Mouse (Mus musculus) intestine, embryonic 16.5 days (tissue): ENCODE measurements around the gene Prnd. TPM values are rescaled to one million over a fixed set of nuclear protein-coding genes. Genes with fewer than 3 reads are reported as not detected.

Experiments
- ATAC-seq: fragments of 200-750 bp; cut with Nextera tagmentation; 2 replicates; pipeline ENCODE4 v1.8.0; 2017; ENCODE audit warnings: moderate TSS enrichment, moderate library complexity
- H3K27ac ChIP-seq: fragments of 300-500 bp; sonication (generic); 2 replicates; pipeline ENCODE4 v1.5.1; 2014; ENCODE audit warnings: mild to moderate bottlenecking, low read length
- H3K27me3 ChIP-seq: fragments of 300-500 bp; sonication (generic); replicated peaks from 2 replicates; pipeline ENCODE4 v1.6.1; 2014; ENCODE audit warnings: low read length, control low read depth, mixed read lengths; ENCODE audit not compliant: control insufficient read depth, insufficient read depth
- H3K36me3 ChIP-seq: fragments of 300-500 bp; sonication (generic); 2 replicates; pipeline ENCODE4 v1.6.1; 2014; ENCODE audit warnings: low read length, control low read depth; ENCODE audit not compliant: control insufficient read depth, insufficient read depth
- H3K4me1 ChIP-seq: fragments of 300-500 bp; sonication (generic); 2 replicates; pipeline ENCODE4 v1.6.1; 2014; ENCODE audit warnings: low read length, control low read depth, mixed read lengths; ENCODE audit not compliant: control insufficient read depth, insufficient read depth
- H3K4me2 ChIP-seq: fragments of 300-500 bp; sonication (generic); 2 replicates; pipeline ENCODE4 v1.6.1; 2014; ENCODE audit warnings: low read depth, low read length, control low read depth
- H3K4me3 ChIP-seq: fragments of 300-500 bp; sonication (generic); 2 replicates; pipeline ENCODE4 v1.5.1; 2014; ENCODE audit warnings: mild to moderate bottlenecking, low read length
- H3K9ac ChIP-seq: fragments of 300-500 bp; sonication (generic); 2 replicates; pipeline ENCODE4 v1.6.1; 2014; ENCODE audit warnings: low read depth, low read length
- H3K9me3 ChIP-seq: fragments of 300-500 bp; sonication (generic); 2 replicates; pipeline ENCODE4 v1.6.1; 2016; ENCODE audit warnings: low read length, control low read depth; ENCODE audit not compliant: control insufficient read depth
- WGBS: fragments of 180-500 bp; shearing (Covaris S2); extraction: QIAGEN DNeasy Blood & Tissue Kit; methylation state at CpG from one replicate; pipeline ENCODE4 v1.1.7; 2014; 5-methylcytosine and 5-hydroxymethylcytosine counted together
- polyA plus RNA-seq: library from polyadenylated mRNA; unstranded; fragments of >200 nt; fragmentation: Nextera tagmentation; extraction: Ambion mirVana; gene quantifications from 2 replicates; pipeline ENCODE4 v1.2.1, GENCODE M21; 2015

Gene Prnd
- 27.1 and 28.8 TPM in 2 replicates for polyA plus RNA-seq

- H3K4me2 ChIP-seq = no peak within 1 kb of the TSS
- ATAC-seq = no peak; the same call in 1 of the 2 replicates
- H3K4me1 ChIP-seq = peaks cover 3% of the 10 kb centered on the region; the same call in 1 of the 2 replicates
- H3K9me3 ChIP-seq = no peaks in the 10 kb centered on the region
- H3K9ac ChIP-seq = no peak within 1 kb of the TSS
- 0 out of 2 replicates have a peak within 1 kb of the TSS, but pooled peaks have one; percentile 2 for H3K4me3 ChIP-seq
- H3K27ac ChIP-seq = no peak within 1 kb of the TSS
- H3K36me3 ChIP-seq = no peaks in the 10 kb centered on the region
- peaks cover 17% of the 10 kb centered on the region; the same call in 1 of the 2 replicates for H3K27me3 ChIP-seq
- 14% methylated on average over 11 of the region's 11 CpGs for WGBS
Measured at GRCm38 (mm10) chr2:131950598-131951095, at the start of gene Prnd. TSS of gene Prnd (plus strand) at chr2:131950861.

GRCm38 (mm10) chr2:131902423-131902822 lies 48.2 kb upstream of the Prnd start:
- peak overlapping the region; percentile 15; the same call in 1 of the 2 replicates for H3K27ac ChIP-seq
- no peaks in the 10 kb centered on the region for H3K36me3 ChIP-seq
- peaks cover 3% of the 10 kb centered on the region; the same call in 1 of the 2 replicates for H3K4me1 ChIP-seq
- H3K9ac ChIP-seq = no peak overlapping the region
- H3K4me2 ChIP-seq = no peak overlapping the region
- no peaks in the 10 kb centered on the region for H3K27me3 ChIP-seq
- no peaks in the 10 kb centered on the region for H3K9me3 ChIP-seq
- peak; percentile 78 for ATAC-seq
- H3K4me3 ChIP-seq = no peak overlapping the region
- WGBS = 36% methylated on average over 2 of the region's 3 CpGs

GRCm38 (mm10) chr2:131902867-131903266 lies 47.8 kb upstream of the Prnd start:
- H3K27ac ChIP-seq = peak overlapping the region; percentile 74
- no peak overlapping the region for H3K4me3 ChIP-seq
- no peaks in the 10 kb centered on the region for H3K36me3 ChIP-seq
- peak overlapping the region; percentile 16; the same call in 1 of the 2 replicates for H3K4me2 ChIP-seq
- 33% methylated on average over 8 of the region's 8 CpGs for WGBS
- H3K9ac ChIP-seq = 0 out of 2 replicates have a peak overlapping the region, but pooled peaks have one; percentile 19
- H3K9me3 ChIP-seq = no peaks in the 10 kb centered on the region
- H3K4me1 ChIP-seq = peaks cover 3% of the 10 kb centered on the region; the same call in 1 of the 2 replicates
- H3K27me3 ChIP-seq = no peaks in the 10 kb centered on the region
- peak; percentile 91 for ATAC-seq

- Histone ChIP-seq H3K27ac (no peak overlapping the region), H3K9ac (no peak overlapping the region), H3K27me3 (no peaks in the 10 kb centered on the region), H3K9me3 (no peaks in the 10 kb centered on the region), H3K4me1 (peaks cover 3% of the 10 kb centered on the region; the same call in 1 of the 2 replicates), H3K4me3 (no peak overlapping the region), H3K36me3 (no peaks in the 10 kb centered on the region), H3K4me2 (no peak overlapping the region)
- ATAC-seq = no peak
- WGBS = 44% methylated on average over 5 of the region's 5 CpGs
Measured at GRCm38 (mm10) chr2:131905025-131905424, 45.6 kb upstream of the Prnd start.

- Histone ChIP-seq H3K9ac (no peak overlapping the region), H3K36me3 (no peaks in the 10 kb centered on the region), H3K27me3 (no peaks in the 10 kb centered on the region), H3K27ac (no peak overlapping the region), H3K4me3 (no peak overlapping the region), H3K4me2 (no peak overlapping the region), H3K4me1 (peaks cover 3% of the 10 kb centered on the region; the same call in 1 of the 2 replicates), H3K9me3 (no peaks in the 10 kb centered on the region)
- no peak for ATAC-seq
- 72% methylated on average over 6 of the region's 6 CpGs for WGBS
Measured at GRCm38 (mm10) chr2:131905776-131906175, 44.9 kb upstream of the Prnd start.

- H3K9ac ChIP-seq = no peak overlapping the region
- no peak for ATAC-seq
- no peak overlapping the region for H3K4me3 ChIP-seq
- no peaks in the 10 kb centered on the region for H3K36me3 ChIP-seq
- no peaks in the 10 kb centered on the region for H3K27me3 ChIP-seq
- WGBS = 86% methylated on average over 3 of the region's 3 CpGs
- no peak overlapping the region for H3K27ac ChIP-seq
- peaks cover 3% of the 10 kb centered on the region; the same call in 1 of the 2 replicates for H3K4me1 ChIP-seq
- H3K4me2 ChIP-seq = no peak overlapping the region
- H3K9me3 ChIP-seq = no peaks in the 10 kb centered on the region
Measured at GRCm38 (mm10) chr2:131906266-131906665, 44.4 kb upstream of the Prnd start.

GRCm38 (mm10) chr2:131906846-131907245 lies 43.8 kb upstream of the Prnd start:
- 73% methylated on average over 1 of the region's 1 CpGs for WGBS
- no peak overlapping the region for H3K4me3 ChIP-seq

GRCm38 (mm10) chr2:131907311-131907710 lies 43.4 kb upstream of the Prnd start:
- Histone ChIP-seq H3K27me3 (no peaks in the 10 kb centered on the region), H3K27ac (no peak overlapping the region), H3K4me1 (peaks cover 3% of the 10 kb centered on the region; the same call in 1 of the 2 replicates), H3K9ac (no peak overlapping the region), H3K9me3 (no peaks in the 10 kb centered on the region), H3K4me2 (no peak overlapping the region), H3K4me3 (no peak overlapping the region), H3K36me3 (no peaks in the 10 kb centered on the region)
- WGBS = 86% methylated on average over 5 of the region's 5 CpGs
- no peak for ATAC-seq

More at GRCm38 (mm10) chr2:131906846-131907245, 43.8 kb upstream of the Prnd start:
- no peak for ATAC-seq
- no peak overlapping the region for H3K4me2 ChIP-seq
- H3K4me1 ChIP-seq = peaks cover 3% of the 10 kb centered on the region; the same call in 1 of the 2 replicates
- H3K9ac ChIP-seq = no peak overlapping the region
- no peak overlapping the region for H3K27ac ChIP-seq
- no peaks in the 10 kb centered on the region for H3K9me3 ChIP-seq
- H3K27me3 ChIP-seq = no peaks in the 10 kb centered on the region
- H3K36me3 ChIP-seq = no peaks in the 10 kb centered on the region

- Histone ChIP-seq H3K36me3 (no peaks in the 10 kb centered on the region), H3K4me2 (no peak overlapping the region), H3K27me3 (no peaks in the 10 kb centered on the region), H3K4me3 (no peak overlapping the region), H3K27ac (no peak overlapping the region), H3K9me3 (no peaks in the 10 kb centered on the region), H3K9ac (no peak overlapping the region), H3K4me1 (no peaks in the 10 kb centered on the region)
- 78% methylated on average over 7 of the region's 7 CpGs for WGBS
- no peak for ATAC-seq
Measured at GRCm38 (mm10) chr2:131908351-131908861, 42.3 kb upstream of the Prnd start.
